Mouse (Mus musculus) layer of hippocampus, postnatal 36 days (tissue): ENCODE measurements around the gene Doc2b. TPM values are rescaled to one million over a fixed set of nuclear protein-coding genes. Genes with fewer than 3 reads are reported as not detected.

Experiments used
- DNase-seq, 2 experiments: peaks; one replicate each; pipeline ENCODE4 v3.0.0; 2022
- total RNA-seq, 2 experiments: library from RNA; stranded (reverse); gene quantifications; 2 replicates each; pipeline ENCODE4 v1.2.3; 2021

Doc2b gene
- total RNA-seq, 2 experiments from 2014 or later: 100 to 102 TPM

DNA sequence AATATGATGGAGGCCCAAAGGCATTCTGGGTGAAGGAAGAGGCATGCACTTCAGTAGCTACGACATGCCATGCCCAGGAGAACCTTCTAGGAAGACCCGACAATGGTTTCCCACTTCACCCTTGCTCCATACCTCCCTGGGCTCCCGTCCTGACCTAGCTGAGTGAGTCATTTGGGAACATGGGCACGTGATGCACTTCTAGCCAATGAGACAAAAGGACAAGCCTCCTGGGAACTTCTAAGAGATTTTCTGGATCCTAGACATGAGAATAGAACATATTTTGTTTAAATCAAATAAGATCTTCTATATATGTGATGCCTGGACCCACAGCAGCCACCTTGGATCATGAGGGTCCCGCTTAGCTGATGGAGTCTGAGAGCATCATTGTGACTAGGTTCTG is 3.3 kb downstream of the Doc2b start:
- no peak for DNase-seq

DNA sequence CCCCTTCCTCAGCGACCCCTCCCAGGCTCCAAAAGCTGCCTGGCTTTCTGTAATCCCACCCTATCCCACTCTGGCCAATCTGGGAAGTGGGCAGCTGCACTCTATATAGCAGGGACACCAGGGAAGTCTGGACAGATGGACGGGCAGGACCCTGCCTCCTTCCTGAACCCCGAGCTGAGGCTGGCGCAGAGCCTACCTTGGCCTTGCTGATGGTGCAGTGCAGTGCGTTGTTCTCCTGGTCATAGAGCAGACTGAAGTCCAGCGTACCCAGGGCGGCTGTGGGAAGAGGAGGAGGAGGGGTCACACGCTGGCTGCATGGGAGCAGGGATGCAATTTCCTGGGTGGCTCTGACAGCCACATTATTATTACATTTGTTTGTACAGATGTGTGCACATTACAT is 10.0 kb downstream of the Doc2b start:
- DNase-seq: no peak

DNA sequence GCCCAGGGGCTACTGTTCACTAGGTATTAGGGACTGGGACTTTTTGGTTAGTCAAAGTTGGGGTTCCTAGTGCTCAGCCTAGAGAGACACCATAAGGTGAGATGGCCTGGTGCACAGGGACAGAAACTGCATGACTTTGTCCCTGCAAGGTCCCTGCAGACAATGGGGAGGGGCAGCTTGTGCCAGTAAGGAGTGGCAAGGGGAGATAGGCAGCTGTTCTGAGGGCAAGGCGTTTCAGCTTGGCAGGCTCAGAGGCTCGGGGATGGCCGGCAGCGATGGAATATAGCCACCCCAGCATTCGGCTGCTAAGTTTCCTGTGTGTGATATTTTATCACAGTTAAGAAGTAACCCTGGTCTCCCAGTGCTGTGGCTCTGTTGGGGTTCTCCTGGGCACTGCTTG is 12.1 kb downstream of the Doc2b start:
- no peak for DNase-seq

DNA sequence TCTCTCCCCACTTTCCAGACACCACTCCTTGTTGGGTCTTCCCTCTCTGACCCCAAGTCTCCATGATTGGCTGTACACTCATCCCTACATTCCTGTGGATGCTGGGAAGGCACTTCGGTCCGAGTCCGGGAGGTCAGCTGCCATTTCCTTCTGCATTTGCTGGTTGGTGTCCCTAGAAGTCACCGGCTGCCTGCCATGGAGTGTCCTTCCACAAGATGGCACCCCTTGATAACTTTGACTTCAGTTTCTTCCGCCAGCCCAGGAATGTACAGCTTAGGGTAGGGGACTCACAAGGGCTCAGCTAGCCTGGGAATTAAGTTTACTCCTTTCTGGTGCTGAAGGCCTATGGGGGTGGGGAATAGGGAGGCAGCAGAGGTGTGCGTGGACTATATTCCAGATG is 13.9 kb downstream of the Doc2b start:
- DNase-seq: peak; percentile 39 to 50

DNA sequence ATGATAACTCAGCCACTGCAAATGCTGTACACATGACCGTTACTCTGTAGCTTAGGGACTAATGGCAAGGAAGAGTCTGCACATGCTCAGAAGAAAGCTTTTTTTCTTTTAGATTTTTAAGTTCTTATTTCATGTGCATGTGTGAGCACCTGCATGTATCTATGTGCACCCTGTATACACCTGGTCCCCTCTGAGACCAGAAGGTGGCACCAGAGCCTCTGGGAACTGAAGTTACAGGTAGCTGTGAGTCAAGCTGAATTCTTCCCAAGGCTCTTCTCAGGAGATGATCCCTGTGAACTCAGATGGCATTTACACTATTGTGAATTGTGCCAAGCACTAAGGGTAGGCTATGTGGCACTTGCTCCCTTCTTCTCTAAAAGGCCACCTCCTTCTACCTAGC is 19.9 kb downstream of the Doc2b start:
- no peak for DNase-seq

GRCm38 (mm10) chr11:75772562-75772961 is 23.3 kb downstream of the Doc2b start:
- DNase-seq: no peak

DNA sequence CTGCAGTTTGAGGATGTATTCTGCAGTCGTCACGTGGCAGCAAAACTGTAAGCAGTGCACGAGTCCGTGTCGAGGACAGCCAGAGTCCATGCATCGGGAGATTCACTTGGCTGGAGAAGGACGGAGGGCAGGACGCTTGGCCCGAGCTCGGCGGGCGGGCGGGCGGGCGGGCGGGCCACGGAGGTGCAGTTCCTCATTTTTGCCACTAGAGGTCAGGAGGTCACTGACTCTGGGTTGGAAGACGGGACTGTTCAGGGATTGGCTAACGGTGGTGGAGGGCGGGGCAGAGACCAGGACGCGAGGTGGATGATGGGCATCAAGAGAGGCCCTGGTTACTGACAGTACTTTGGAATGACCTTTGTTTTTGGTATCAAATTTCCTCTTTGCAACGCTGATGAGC is 26.6 kb downstream of the Doc2b start:
- DNase-seq: peak; percentile 74 to 77

DNA sequence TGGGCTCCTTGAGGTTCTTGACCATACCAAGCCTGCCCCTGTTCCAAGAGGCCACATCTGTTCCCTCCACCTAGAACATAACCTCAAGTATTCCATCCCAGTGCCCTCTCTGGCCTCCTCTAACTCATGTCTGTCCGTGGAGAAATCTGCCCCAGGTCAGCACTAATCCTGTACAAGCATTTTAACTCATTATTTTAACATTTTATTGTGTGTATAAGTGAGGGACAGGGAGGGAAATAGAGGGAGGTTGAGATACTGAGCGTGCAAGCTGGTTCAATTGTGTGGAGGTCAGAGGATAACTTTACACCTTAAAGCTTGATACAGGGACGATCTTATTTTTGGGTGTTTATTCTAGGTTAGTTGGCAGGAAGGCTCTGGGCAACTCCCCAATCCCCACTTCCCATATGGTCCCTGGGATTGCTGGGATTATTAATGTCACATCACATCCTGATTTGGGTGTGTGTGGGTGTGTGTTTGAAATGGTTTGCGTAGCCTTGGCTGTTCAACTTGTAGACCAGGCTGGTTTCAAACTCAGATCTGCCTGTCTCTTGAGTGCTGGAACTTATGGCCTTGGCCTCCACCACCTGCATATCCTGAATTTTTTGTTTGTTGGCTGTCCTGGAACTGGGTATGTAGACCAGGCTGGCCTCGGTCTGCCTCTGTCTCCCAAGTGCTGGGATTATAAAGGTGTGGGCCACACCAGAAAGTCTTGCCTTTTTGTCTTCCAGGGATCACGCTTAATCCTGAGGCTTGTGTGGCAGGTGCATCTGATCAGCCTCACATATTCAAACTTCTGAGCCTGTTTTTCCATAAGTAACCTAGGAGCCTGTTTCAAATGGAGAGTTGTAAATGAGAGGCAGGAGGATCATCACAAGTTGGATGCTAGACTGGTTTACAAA is 27.5 kb downstream of the Doc2b start:
- DNase-seq: peak; percentile 46 to 49

- no peak for DNase-seq
These were observed 28.8 kb downstream of the Doc2b start for GRCm38 (mm10) chr11:75767014-75767413.

GRCm38 (mm10) chr11:75765161-75765560 is 30.7 kb downstream of the Doc2b start:
- DNase-seq: no peak

DNA sequence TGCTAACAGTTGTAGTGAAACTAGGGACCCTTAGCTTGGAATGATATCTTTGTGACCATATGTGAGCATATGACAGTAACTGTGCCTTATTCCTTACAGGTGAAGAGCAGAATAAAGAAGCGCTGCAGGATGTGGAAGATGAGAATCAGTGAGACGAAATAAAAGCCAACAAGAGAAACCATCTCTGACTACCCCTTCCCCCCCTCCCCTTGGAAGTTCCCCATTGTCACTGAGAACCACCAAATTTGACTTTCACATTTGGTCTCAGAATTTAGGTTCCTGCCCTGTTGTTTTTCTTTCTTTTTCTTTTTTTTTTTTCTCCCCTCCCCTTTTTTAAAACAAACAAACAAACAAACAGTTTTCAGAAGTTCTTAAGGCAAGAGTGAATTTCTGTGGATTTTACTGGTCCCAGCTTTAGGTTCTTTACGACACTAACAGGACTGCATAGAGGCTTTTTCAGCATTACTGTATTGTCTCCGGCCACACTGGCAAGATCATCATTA is 31.3 kb downstream of the Doc2b start:
- DNase-seq: no peak

DNA sequence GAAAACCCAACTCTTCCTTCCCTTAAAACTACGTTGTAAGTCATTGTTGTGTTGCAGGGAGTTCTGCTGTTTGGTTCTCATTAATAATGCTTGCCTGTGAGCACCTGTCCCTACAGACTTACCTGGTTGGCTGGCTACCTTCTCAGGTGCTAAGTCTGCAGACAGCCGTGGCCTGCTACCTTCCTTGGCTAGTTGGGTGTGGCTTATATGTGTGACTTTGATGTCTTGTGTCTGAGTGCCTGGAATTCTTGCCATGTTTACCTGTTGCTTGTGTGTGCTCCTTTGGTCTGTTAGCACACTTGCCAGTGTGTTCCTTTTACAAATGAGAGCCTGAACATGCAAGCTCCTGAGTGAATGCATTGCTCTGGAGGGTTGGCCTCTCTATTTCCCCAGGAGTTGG is 33.1 kb downstream of the Doc2b start:
- DNase-seq: no peak

GRCm38 (mm10) chr11:75760785-75761184 is 35.1 kb downstream of the Doc2b start:
- no peak for DNase-seq

GRCm38 (mm10) chr11:75758553-75758952 is 37.3 kb downstream of the Doc2b start:
- no peak for DNase-seq

DNA sequence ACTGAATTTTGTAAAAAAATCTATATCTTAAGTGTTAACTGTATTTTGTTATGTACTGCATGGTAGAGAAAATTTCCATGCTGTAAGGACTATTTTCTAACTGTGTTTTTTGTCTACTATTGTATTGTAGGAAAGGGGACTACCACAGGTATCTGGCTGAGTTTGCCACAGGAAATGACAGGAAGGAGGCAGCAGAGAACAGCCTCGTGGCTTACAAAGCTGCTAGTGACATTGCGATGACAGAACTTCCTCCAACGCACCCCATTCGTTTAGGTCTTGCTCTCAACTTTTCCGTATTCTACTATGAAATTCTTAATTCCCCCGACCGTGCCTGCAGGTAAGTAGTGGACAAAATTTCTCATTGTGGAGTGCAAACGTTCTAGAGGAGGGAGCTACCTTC is 39.2 kb downstream of the Doc2b start:
- no peak for DNase-seq

GRCm38 (mm10) chr11:75751082-75751481 is 44.8 kb downstream of the Doc2b start:
- no peak for DNase-seq

- no peak for DNase-seq
These were observed 45.3 kb downstream of the Doc2b start for GRCm38 (mm10) chr11:75750537-75750936.

GRCm38 (mm10) chr11:75744761-75745160 is 51.1 kb downstream of the Doc2b start:
- DNase-seq: no peak

GRCm38 (mm10) chr11:75741615-75742014 is 54.2 kb downstream of the Doc2b start:
- DNase-seq: no peak

GRCm38 (mm10) chr11:75740204-75740603 is 55.6 kb downstream of the Doc2b start:
- no peak for DNase-seq

DNA sequence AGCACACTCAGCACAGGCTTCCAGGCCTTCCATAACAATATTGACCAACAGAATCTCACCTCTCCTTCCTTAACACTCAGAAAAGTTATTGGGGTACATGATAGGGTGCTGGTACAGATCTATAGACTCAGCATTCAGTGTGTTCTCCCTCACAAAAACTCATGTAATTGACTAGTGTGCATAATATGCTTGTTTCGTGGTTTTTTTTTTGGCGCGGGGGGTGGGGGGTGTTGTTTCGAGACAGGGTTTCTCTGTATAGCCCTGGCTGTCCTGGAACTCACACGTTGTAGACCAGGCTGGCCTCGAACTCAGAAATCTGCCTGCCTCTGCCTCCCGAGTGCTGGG is 57.4 kb downstream of the Doc2b start:
- no peak for DNase-seq

DNA sequence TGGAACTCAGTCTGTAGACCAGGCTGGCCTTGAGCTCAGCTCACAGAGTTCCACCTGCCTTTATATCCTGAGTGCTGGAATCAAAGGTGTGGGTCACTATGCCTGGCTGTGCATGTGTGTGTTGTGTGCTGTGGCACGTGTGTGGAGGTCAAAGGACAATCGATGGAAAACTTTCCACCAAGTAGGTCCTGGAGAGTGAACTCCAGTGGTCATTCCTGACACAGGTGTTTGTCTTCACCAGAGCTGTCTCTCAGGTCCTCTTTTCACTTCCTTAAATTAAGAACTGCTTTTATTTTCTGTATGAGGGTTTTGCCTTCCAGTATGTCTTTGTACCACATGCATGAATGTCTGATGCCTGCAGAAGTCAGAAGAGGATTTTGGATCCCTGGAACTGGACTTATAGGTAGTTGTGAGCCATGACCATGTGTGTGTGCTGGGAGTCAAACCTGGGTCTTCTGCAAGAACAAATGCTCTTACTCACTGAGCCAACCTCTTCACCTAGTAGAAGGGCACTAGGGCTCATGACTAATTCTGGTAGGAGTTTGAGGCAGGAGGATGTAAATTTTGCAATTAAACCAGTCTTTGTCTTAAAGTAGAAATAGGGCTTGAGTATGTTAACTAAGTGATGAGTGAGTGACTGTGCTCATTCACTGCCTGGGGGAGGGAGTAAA is 57.9 kb downstream of the Doc2b start:
- DNase-seq: no peak

DNA sequence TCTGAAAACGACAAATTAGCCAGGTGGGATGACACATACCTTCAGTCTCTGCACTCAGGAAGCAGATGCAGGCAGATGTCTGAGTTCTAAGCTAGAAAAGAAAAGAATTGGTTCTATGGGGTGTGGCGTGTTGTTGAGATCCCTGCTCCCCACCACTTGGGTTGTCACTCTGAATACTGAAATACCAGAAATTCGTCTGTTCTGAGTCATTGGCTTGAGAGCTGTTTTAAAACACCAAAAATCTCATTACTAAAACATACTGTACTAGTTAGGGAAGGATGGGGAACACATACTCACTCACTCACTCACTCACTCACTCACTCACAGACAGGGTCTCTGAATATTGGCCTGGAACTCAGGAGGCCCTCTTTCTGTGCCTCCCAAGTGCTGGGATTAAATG is 58.9 kb downstream of the Doc2b start:
- DNase-seq: no peak
